Mouse (Mus musculus) cerebellum, postnatal 36 days (tissue): ENCODE results near the gene Rab12.
A peak's percentile ranks its signal among the peaks of the same experiment; 100 is the strongest.

Experiments
- DNase-seq, 2 experiments: peaks; one replicate each; pipeline ENCODE4 v3.0.0; 2021 to 2022; ENCODE audit warnings: mixed read lengths in 2 of 2

Rab12 gene

DNA sequence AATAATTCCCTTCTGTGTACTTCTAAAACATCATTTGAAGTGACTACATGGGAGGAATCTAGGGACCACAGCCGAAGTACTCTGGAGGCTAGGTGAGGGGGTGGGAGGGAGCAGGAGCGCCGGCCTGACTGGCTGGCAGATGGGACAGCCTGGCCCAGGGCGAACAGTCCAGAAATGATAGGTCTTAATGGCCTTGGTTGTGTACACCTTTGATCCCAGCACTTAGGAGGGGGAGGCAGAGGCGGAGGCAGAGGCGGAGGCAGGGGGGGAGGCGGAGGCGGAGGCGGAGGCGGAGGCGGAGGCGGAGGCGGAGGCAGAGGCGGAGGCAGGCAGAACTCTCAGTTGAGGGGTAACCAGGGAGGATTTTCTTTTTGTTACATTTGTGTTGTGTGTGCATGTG is 20.9 kb downstream of the Rab12 start:
- DNase-seq, result no peak

DNA sequence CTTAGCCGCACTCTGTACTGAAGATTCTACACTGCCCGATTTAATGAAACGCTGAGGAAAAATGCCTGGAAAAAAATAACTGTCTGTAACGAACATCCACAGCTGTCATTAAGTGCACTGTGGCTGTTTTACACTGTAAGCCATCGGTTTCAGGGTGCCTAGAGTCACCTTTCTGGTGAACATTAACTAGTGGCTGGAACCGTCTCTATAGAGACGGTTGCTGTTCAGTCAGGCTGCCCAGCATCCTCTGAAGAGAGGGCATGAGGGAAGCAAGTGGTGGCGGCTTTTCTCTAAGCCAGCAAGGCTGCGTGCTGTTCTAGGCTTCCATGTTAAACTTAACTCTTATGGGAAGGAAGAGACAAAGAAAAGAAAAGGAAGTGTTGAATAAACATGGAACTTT is 22.9 kb downstream of the Rab12 start:
- DNase-seq, result no peak

- peak; percentile 59 to 74 for DNase-seq
Measured at GRCm38 (mm10) chr17:66490022-66490601, 29.4 kb downstream of the Rab12 start.

DNA sequence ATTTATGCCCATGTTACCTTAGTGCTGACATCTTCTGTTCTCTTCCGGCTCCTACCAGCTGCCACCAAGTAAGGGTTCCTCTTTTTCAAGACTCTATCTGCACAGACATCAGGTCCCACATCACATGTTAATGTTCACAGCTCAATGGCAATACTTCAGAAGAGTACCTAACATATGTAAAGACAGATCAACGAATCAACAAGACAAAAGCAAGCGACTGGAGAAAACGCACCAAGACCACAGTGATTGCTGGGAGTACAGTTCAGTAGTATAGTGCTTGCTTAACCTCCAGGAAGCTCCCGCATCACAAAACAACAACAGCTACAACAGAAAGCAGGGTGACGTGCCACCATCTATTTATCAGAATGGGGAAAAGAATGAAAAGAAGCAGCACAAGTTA is 33.0 kb downstream of the Rab12 start:
- DNase-seq, result no peak

DNA sequence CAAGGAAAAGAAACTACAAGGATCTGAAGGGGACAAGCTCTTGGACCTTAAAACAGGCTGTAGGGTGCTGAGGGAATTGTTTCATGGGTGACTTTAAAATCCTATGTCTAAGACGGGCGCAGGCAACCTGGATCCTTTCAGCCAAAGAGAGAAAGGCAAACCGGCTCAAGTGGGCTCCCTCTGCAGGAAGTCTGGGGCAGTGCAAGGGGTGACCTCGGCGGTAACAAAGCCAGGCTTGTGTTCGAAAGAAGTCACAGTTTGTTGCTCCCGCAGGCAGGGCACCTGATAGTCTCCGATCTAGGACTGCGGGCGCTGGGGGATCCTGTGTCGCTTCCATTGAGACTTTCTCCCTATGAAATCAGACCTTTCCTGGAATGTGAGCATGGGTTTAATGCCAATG is 33.8 kb downstream of the Rab12 start:
- peak; percentile 89 to 91 for DNase-seq

- no peak for DNase-seq
Measured at GRCm38 (mm10) chr17:66484965-66485364, 34.6 kb downstream of the Rab12 start.

GRCm38 (mm10) chr17:66483651-66484454 is 35.7 kb downstream of the Rab12 start:
- DNase-seq, result no peak

- DNase-seq, result no peak
Measured at GRCm38 (mm10) chr17:66481295-66481694, 38.2 kb downstream of the Rab12 start.

DNA sequence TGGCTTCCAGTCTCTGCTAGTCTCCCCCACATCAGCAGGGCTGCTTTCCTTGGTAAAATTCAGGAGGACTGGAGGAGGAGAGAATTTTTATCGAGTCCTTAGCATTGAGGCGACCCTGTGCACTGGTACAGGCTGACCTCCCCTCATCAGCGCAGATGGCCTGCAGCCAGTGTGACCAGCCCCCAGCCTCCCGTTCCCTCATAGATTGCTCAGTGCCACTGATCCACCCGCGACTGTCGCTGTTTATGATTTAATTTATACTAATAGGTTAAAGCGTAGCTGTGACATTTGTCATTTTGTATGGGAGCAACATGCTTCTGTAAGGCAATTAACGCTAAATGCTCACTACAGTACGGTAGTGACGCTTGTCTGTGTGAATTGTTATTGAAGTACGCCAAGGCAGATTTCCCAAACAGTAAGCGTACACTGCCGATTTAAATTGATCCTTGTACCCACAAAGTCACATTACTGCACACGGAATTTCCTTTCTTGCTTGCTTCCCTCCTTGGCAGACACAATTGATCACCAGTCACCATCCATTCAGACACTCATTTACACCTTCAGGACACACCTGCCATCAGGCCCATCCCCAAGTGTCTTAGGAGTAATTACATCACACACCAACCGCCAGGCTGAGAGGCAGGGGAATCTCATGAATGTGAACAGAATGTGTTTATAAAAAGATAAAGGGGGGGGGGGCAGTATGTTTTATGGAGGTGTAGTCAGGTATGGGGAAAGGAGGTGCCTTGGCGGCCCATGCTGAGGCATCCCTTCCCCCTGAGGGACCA is 38.8 kb downstream of the Rab12 start:
- DNase-seq, result no peak

- no peak for DNase-seq
Measured at GRCm38 (mm10) chr17:66479813-66480490, 39.6 kb downstream of the Rab12 start.

GRCm38 (mm10) chr17:66479311-66479710 is 40.2 kb downstream of the Rab12 start:
- DNase-seq, result no peak

GRCm38 (mm10) chr17:66473205-66473604 is 46.3 kb downstream of the Rab12 start:
- DNase-seq, result no peak

DNA sequence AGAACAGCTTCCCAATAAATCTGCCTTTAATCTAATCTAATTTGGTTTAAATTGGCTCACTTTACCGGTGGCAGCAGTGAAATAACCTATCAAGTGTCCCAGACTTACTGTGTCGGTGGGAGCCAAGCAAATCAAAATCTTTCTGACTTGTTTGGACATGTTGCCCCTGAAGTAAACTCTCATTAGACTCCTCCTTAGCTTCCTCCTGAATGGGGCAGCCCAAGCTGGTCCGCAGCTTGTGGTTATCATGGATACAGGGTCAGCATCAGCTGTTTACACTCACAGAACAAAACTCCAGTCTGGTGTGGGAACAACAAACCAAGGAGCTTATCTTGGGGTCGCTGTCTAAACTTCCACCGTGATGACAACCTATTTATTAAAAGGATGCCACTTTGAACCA is 47.8 kb downstream of the Rab12 start:
- no peak for DNase-seq

DNA sequence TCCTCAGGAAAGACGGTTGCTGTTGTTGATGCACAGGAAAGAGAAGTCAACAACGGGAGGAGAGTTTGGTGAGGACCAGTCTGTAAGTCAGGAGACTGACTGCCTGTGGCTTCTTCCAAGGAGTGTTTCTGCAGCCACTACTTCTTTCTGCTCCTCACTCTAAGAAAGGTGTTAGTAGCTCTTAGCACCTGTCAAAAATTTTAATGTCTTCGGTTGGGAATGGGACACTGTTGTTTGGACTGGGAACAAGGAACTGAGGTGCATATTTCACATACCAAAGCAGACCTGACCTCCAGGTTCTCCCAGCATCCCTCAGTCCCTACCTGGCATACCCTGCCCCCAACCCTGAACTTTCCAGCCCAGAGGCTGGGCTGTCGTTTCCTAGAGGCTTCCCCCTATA is 48.3 kb downstream of the Rab12 start:
- DNase-seq, result no peak

DNA sequence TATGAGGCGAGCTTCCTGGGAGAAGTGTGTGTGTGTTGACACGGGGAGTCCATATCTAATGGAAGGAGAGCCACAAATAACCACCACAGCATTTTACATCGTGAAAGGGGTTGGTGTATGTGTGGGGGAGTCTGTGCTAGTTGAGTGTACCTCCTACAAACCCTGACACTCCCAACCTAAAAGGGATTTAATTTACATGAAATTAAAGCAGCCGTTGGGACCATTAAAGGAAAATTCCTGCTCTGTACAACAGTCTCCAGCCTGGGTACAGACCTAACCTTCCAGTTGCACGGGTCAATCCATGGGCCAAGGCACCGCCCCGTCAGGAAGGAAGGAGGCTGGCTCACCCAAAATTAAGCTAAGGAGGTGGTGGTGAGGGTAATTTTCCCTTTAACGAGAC is 49.5 kb downstream of the Rab12 start:
- no peak for DNase-seq

DNA sequence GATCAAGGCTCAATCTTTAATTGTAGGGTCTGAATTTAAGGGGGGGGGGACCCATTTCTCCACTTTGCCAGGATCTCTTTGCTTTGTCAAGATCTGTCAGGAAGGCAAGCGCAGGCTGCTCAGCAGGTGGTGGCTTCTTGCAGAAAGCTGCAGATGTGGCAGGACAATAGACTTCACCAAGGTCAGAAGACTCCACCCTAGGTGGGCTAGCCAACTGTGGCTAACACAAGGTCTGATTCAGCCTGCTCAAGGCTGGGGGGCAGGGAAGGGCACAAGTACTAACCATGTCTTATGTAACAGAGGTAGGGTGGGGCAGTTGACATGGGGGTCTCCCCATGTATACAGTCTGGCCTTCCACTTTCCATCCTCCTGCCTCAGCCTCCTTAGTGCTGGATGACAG is 62.3 kb downstream of the Rab12 start:
- no peak for DNase-seq

DNA sequence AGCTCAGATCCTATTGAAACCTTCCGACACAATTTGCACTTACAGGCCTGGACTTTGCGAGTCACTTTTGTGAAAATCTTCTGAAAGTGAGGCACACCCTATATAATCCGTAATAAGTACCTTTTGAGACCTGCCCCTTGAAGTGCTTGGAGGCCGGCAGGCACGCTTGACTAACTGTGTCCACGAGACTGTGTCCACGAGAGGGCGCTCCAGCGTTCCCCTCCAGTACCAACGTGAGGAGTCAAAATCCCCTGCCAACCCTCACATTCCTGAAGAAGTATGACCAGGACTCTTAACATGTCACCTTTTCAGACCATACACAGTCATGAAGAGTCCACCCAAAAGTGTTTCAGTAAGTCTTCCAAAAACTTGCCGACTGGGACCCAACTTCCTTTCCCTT is 68.4 kb downstream of the Rab12 start:
- peak; percentile 95 to 97 for DNase-seq

GRCm38 (mm10) chr17:66450526-66451070 is 68.9 kb downstream of the Rab12 start:
- DNase-seq, result no peak

- peak; percentile 88 to 93 for DNase-seq
Measured at GRCm38 (mm10) chr17:66449460-66450341, 69.8 kb downstream of the Rab12 start, which contains the start of gene Mtcl1. TSS of gene Mtcl1 (minus strand) at chr17:66449750.

GRCm38 (mm10) chr17:66448421-66449405 is 70.8 kb downstream of the Rab12 start:
- DNase-seq, result peak; percentile 51 to 67
